Mouse (Mus musculus): ENCODE measurements around the gene Bcas1. TPM values are rescaled to one million over a fixed set of nuclear protein-coding genes. Genes with fewer than 3 reads are reported as not detected.

The Bcas1 gene
- polyA plus RNA-seq (2015; fragmentation: Nextera tagmentation; extraction: Ambion mirVana) = 0.58 and 1.7 TPM in 2 replicates

GRCm38 (mm10) chr2:170427704-170428103 lies at the start of gene Bcas1:
Gene Bcas1, minus strand, starts transcription at chr2:170427845.
- Histone ChIP-seq H3K36me3 (no peaks in the 10 kb centered on the region), H3K27ac (no peak within 1 kb of the TSS), H3K9ac (no peak within 1 kb of the TSS), H3K4me3 (replicated peaks) (no peak within 1 kb of the TSS), H3K4me1 (no peaks in the 10 kb centered on the region), H3K9me3 (replicated peaks) (no peaks in the 10 kb centered on the region), H3K4me2 (no peak within 1 kb of the TSS), H3K27me3 (no peaks in the 10 kb centered on the region)
- WGBS = 77% methylated on average over 8 of the region's 8 CpGs
- ATAC-seq (replicated peaks; ENCODE audit: low FRiP score) = no peak

GRCm38 (mm10) chr2:170476643-170477042 lies 49.0 kb upstream of the Bcas1 start:
- peaks cover 4% of the 10 kb centered on the region; the same call in 1 of the 2 replicates for H3K27me3 ChIP-seq
- 85% methylated on average over 8 of the region's 8 CpGs for WGBS
- no peak for ATAC-seq (replicated peaks; ENCODE audit: low FRiP score)
- no peak overlapping the region for H3K4me3 ChIP-seq (replicated peaks)
- no peaks in the 10 kb centered on the region for H3K4me1 ChIP-seq
- H3K9me3 ChIP-seq (replicated peaks) = no peaks in the 10 kb centered on the region
- H3K4me2 ChIP-seq = no peak overlapping the region
- no peak overlapping the region for H3K9ac ChIP-seq
- no peaks in the 10 kb centered on the region for H3K36me3 ChIP-seq
- H3K27ac ChIP-seq = no peak overlapping the region

GRCm38 (mm10) chr2:170476215-170476614 lies 48.6 kb upstream of the Bcas1 start:
- Histone ChIP-seq H3K9ac (no peak overlapping the region), H3K9me3 (replicated peaks) (no peaks in the 10 kb centered on the region), H3K36me3 (no peaks in the 10 kb centered on the region), H3K4me2 (no peak overlapping the region), H3K4me1 (no peaks in the 10 kb centered on the region), H3K27me3 (peaks cover 3% of the 10 kb centered on the region; the same call in 1 of the 2 replicates), H3K27ac (no peak overlapping the region), H3K4me3 (replicated peaks) (no peak overlapping the region)
- WGBS = 87% methylated on average over 11 of the region's 11 CpGs
- ATAC-seq (replicated peaks; ENCODE audit: low FRiP score) = no peak

GRCm38 (mm10) chr2:170475164-170475563 lies 47.5 kb upstream of the Bcas1 start:
- no peaks in the 10 kb centered on the region for H3K9me3 ChIP-seq (replicated peaks)
- H3K4me1 ChIP-seq = peaks cover 3% of the 10 kb centered on the region; the same call in 1 of the 2 replicates
- no peak overlapping the region for H3K9ac ChIP-seq
- WGBS = 68% methylated on average over 3 of the region's 3 CpGs
- H3K27ac ChIP-seq = 0 out of 2 replicates have a peak overlapping the region, but pooled peaks have one; percentile 51
- H3K4me2 ChIP-seq = no peak overlapping the region
- no peaks in the 10 kb centered on the region for H3K36me3 ChIP-seq
- ATAC-seq (replicated peaks; ENCODE audit: low FRiP score) = peak; percentile 64; the same call in 1 of the 2 replicates
- no peaks in the 10 kb centered on the region; the same call in 1 of the 2 replicates for H3K27me3 ChIP-seq
- no peak overlapping the region for H3K4me3 ChIP-seq (replicated peaks)

GRCm38 (mm10) chr2:170474125-170474524 lies 46.5 kb upstream of the Bcas1 start:
- H3K4me2 ChIP-seq = no peak overlapping the region
- no peaks in the 10 kb centered on the region for H3K9me3 ChIP-seq (replicated peaks)
- peaks cover 13% of the 10 kb centered on the region for H3K4me1 ChIP-seq
- H3K27ac ChIP-seq = no peak overlapping the region
- no peaks in the 10 kb centered on the region for H3K36me3 ChIP-seq
- peaks cover 1% of the 10 kb centered on the region; the same call in 1 of the 2 replicates for H3K27me3 ChIP-seq
- WGBS = 90% methylated on average over 5 of the region's 5 CpGs
- H3K4me3 ChIP-seq (replicated peaks) = no peak overlapping the region
- ATAC-seq (replicated peaks; ENCODE audit: low FRiP score) = no peak
- H3K9ac ChIP-seq = no peak overlapping the region

GRCm38 (mm10) chr2:170470591-170470990 lies 42.9 kb upstream of the Bcas1 start:
- H3K9ac ChIP-seq = no peak overlapping the region
- peaks cover 3% of the 10 kb centered on the region; the same call in 1 of the 2 replicates for H3K27me3 ChIP-seq
- WGBS = 74% methylated on average over 5 of the region's 5 CpGs
- no peak overlapping the region for H3K4me3 ChIP-seq (replicated peaks)
- H3K27ac ChIP-seq = no peak overlapping the region
- no peaks in the 10 kb centered on the region for H3K9me3 ChIP-seq (replicated peaks)
- ATAC-seq (replicated peaks; ENCODE audit: low FRiP score) = no peak
- H3K36me3 ChIP-seq = no peaks in the 10 kb centered on the region
- peaks cover 18% of the 10 kb centered on the region for H3K4me1 ChIP-seq
- H3K4me2 ChIP-seq = no peak overlapping the region

- Histone ChIP-seq H3K36me3 (no peaks in the 10 kb centered on the region), H3K4me3 (replicated peaks) (no peak overlapping the region), H3K9ac (no peak overlapping the region), H3K27ac (0 out of 2 replicates have a peak overlapping the region, but pooled peaks have one; percentile 29), H3K4me2 (peak overlapping the region; percentile 24), H3K27me3 (peaks cover 3% of the 10 kb centered on the region; the same call in 1 of the 2 replicates), H3K4me1 (peaks cover 18% of the 10 kb centered on the region), H3K9me3 (replicated peaks) (no peaks in the 10 kb centered on the region)
- WGBS = 5% methylated on average over 10 of the region's 10 CpGs
- ATAC-seq (replicated peaks; ENCODE audit: low FRiP score) = peak; percentile 85
Measured at GRCm38 (mm10) chr2:170469616-170470308, 42.1 kb upstream of the Bcas1 start.

GRCm38 (mm10) chr2:170468009-170468408 lies 40.4 kb upstream of the Bcas1 start:
- Histone ChIP-seq H3K4me2 (no peak overlapping the region), H3K36me3 (no peaks in the 10 kb centered on the region), H3K27me3 (peaks cover 3% of the 10 kb centered on the region; the same call in 1 of the 2 replicates), H3K27ac (no peak overlapping the region), H3K9ac (no peak overlapping the region), H3K4me3 (replicated peaks) (no peak overlapping the region), H3K4me1 (peaks cover 18% of the 10 kb centered on the region), H3K9me3 (replicated peaks) (no peaks in the 10 kb centered on the region)
- ATAC-seq (replicated peaks; ENCODE audit: low FRiP score) = no peak

GRCm38 (mm10) chr2:170464817-170465216 lies 37.2 kb upstream of the Bcas1 start:
- H3K27me3 ChIP-seq = peaks cover 23% of the 10 kb centered on the region
- no peak overlapping the region for H3K4me3 ChIP-seq (replicated peaks)
- H3K36me3 ChIP-seq = no peaks in the 10 kb centered on the region
- no peaks in the 10 kb centered on the region for H3K9me3 ChIP-seq (replicated peaks)
- ATAC-seq (replicated peaks; ENCODE audit: low FRiP score) = no peak
- peak overlapping the region; percentile 45; the same call in 1 of the 2 replicates for H3K27ac ChIP-seq
- H3K4me2 ChIP-seq = no peak overlapping the region
- peaks cover 14% of the 10 kb centered on the region for H3K4me1 ChIP-seq
- H3K9ac ChIP-seq = no peak overlapping the region
- 55% methylated on average over 4 of the region's 4 CpGs for WGBS

GRCm38 (mm10) chr2:170461652-170462051 lies 34.0 kb upstream of the Bcas1 start:
- H3K4me3 ChIP-seq (replicated peaks) = no peak overlapping the region
- peaks cover 9% of the 10 kb centered on the region for H3K4me1 ChIP-seq
- no peak overlapping the region for H3K9ac ChIP-seq
- H3K4me2 ChIP-seq = no peak overlapping the region
- H3K27me3 ChIP-seq = peaks cover 24% of the 10 kb centered on the region
- 53% methylated on average over 7 of the region's 7 CpGs for WGBS
- H3K27ac ChIP-seq = no peak overlapping the region
- ATAC-seq (replicated peaks; ENCODE audit: low FRiP score) = 0 out of 2 replicates have a peak, but pooled peaks have one; percentile 23
- no peaks in the 10 kb centered on the region for H3K36me3 ChIP-seq
- H3K9me3 ChIP-seq (replicated peaks) = no peaks in the 10 kb centered on the region

GRCm38 (mm10) chr2:170459805-170460204 lies 32.2 kb upstream of the Bcas1 start:
- H3K9ac ChIP-seq = no peak overlapping the region
- ATAC-seq (replicated peaks; ENCODE audit: low FRiP score) = peak; percentile 74
- no peak overlapping the region for H3K4me2 ChIP-seq
- no peak overlapping the region for H3K27ac ChIP-seq
- WGBS = 13% methylated on average over 9 of the region's 9 CpGs
- H3K4me1 ChIP-seq = peaks cover 9% of the 10 kb centered on the region
- peaks cover 29% of the 10 kb centered on the region for H3K27me3 ChIP-seq
- no peaks in the 10 kb centered on the region for H3K9me3 ChIP-seq (replicated peaks)
- no peak overlapping the region for H3K4me3 ChIP-seq (replicated peaks)
- H3K36me3 ChIP-seq = no peaks in the 10 kb centered on the region

GRCm38 (mm10) chr2:170459183-170459582 lies 31.5 kb upstream of the Bcas1 start:
- Histone ChIP-seq H3K27ac (no peak overlapping the region), H3K9ac (no peak overlapping the region), H3K4me3 (replicated peaks) (no peak overlapping the region), H3K4me1 (peaks cover 9% of the 10 kb centered on the region), H3K4me2 (no peak overlapping the region), H3K36me3 (no peaks in the 10 kb centered on the region), H3K27me3 (peaks cover 29% of the 10 kb centered on the region), H3K9me3 (replicated peaks) (no peaks in the 10 kb centered on the region)
- WGBS = 69% methylated on average over 10 of the region's 10 CpGs
- ATAC-seq (replicated peaks; ENCODE audit: low FRiP score) = no peak
